Mouse (Mus musculus) bone marrow macrophage, adult 2 months (primary cell): ENCODE measurements at regions not wholly inside any gene's neighbourhood (a gene's known extent, or its start where the extent isn't known, plus 50 kb on each side); places are given as distances from the start of the nearest gene placed in this dataset.

Source experiments
- CTCF ChIP-seq: IDR thresholded peaks from 2 replicates; pipeline ENCODE4 v1.5.1; 2012; ENCODE audit warnings: low read depth, mild to moderate bottlenecking, low read length, moderate library complexity
- POLR2A ChIP-seq: IDR thresholded peaks from 2 replicates; pipeline ENCODE4 v1.6.1; 2012; ENCODE audit warnings: mild to moderate bottlenecking, low read depth, low read length, borderline replicate concordance

DNA sequence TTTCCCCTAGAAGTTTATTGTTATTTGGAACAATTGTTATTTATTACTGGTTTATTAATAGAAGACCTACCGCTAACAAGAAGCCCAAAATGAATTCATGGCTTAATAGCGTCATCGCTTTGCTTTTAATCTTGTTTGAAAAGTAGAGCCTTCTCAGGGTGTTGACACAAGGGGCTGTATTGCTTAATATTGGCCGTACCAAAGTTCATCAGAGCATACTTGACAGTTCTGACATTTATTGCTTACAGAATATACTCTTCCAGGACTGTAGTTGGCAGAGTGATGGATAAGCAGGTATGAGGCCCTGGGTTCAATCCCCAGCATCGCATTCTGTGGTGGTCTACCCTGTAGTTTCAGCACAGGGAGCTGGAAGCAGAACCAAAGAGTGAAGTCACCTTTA is 66.4 kb upstream of the Maml3 start:
- TF ChIP-seq CTCF (no peak), POLR2A (no peak)
